Mouse (Mus musculus) CH12.LX (cell line): ENCODE measurements around the gene Cys1. TPM values are rescaled to one million over a fixed set of nuclear protein-coding genes. Genes with fewer than 3 reads are reported as not detected.

Experiments used
- DNase-seq: peaks from one replicate; pipeline ENCODE4 v3.0.0-alpha.2; 2013; ENCODE audit errors: extremely low read depth
- H3K27ac ChIP-seq: 2 replicates; pipeline ENCODE4 v1.5.1; 2012; ENCODE audit warnings: low read depth, mild to moderate bottlenecking, control low read depth, moderate library complexity; ENCODE audit not compliant: insufficient read depth
- H3K27me3 ChIP-seq: replicated peaks from 2 replicates; pipeline ENCODE3; 2012; ENCODE audit warnings: inconsistent platforms
- H3K36me3 ChIP-seq, 2 experiments: replicated peaks in 1 of 2; 2 replicates each; pipeline versions ENCODE3 to v1.6.1; 2012; ENCODE audit warnings: inconsistent platforms in 1 of 2, low read length in 1 of 2, mild to moderate bottlenecking in 1 of 2, mixed read lengths in 1 of 2, moderate library complexity in 1 of 2; ENCODE audit not compliant: control insufficient read depth in 1 of 2, insufficient read depth in 1 of 2
- H3K4me1 ChIP-seq, 2 experiments: 2 replicates each; pipeline ENCODE4 v1.6.1; 2012; ENCODE audit warnings: inconsistent platforms in 1 of 2, moderate library complexity in 1 of 2; ENCODE audit not compliant: insufficient read depth in 2 of 2, control insufficient read depth in 1 of 2
- H3K4me2 ChIP-seq: 2 replicates; pipeline ENCODE4 v1.6.1; 2012; ENCODE audit warnings: low read depth, mild to moderate bottlenecking, control low read depth; ENCODE audit not compliant: poor library complexity, insufficient read depth, severe bottlenecking
- H3K4me3 ChIP-seq, 3 experiments: fragments of 150-350 bp in 1 of 3; sonication (generic) in 1 of 3; replicated peaks in 1 of 3; 2 replicates each; pipeline versions ENCODE3 to v1.5.1; 2011 to 2012; ENCODE audit warnings: low read depth in 2 of 3, low read length in 2 of 3, mild to moderate bottlenecking in 2 of 3, moderate library complexity in 2 of 3, control low read depth in 1 of 3, improper control_type of control experiment in 1 of 3, inconsistent platforms in 1 of 3, mixed read lengths in 1 of 3; ENCODE audit not compliant: poor library complexity in 1 of 3
- H3K79me2 ChIP-seq: replicated peaks from 2 replicates; pipeline ENCODE4 v1.6.1; 2012; ENCODE audit warnings: mild to moderate bottlenecking, moderate library complexity; ENCODE audit not compliant: control insufficient read depth, poor library complexity, insufficient read depth, severe bottlenecking; ENCODE audit errors: extremely low read depth
- H3K9ac ChIP-seq: 2 replicates; pipeline ENCODE4 v1.6.1; 2012; ENCODE audit warnings: low read depth, mild to moderate bottlenecking, control low read depth, moderate library complexity; ENCODE audit not compliant: insufficient read depth
- H3K9me3 ChIP-seq: replicated peaks from 2 replicates; pipeline ENCODE3; 2012; ENCODE audit warnings: low read length, inconsistent platforms, mixed read lengths
- BHLHE40 ChIP-seq: IDR thresholded peaks from 2 replicates; pipeline ENCODE4 v1.6.1; 2011; ENCODE audit warnings: mild to moderate bottlenecking, low read depth, low read length, improper control_type of control experiment
- CHD2 ChIP-seq: IDR thresholded peaks from 2 replicates; pipeline ENCODE4 v1.6.1; 2011; ENCODE audit warnings: low read length, improper control_type of control experiment
- CTCF ChIP-seq, 2 experiments: IDR thresholded peaks in 1 of 2; conservative IDR thresholded peaks in 1 of 2; 2 replicates each; pipeline ENCODE4 v1.5.1; 2011 to 2012; ENCODE audit warnings: low read depth in 2 of 2, low read length in 2 of 2, improper control_type of control experiment in 1 of 2, inconsistent platforms in 1 of 2, mild to moderate bottlenecking in 1 of 2, moderate library complexity in 1 of 2
- E2F4 ChIP-seq: IDR thresholded peaks from 2 replicates; pipeline ENCODE4 v1.6.1; 2011; ENCODE audit warnings: low read depth, low read length, improper control_type of control experiment; ENCODE audit not compliant: insufficient replicate concordance
- EP300 ChIP-seq: IDR thresholded peaks from 2 replicates; pipeline ENCODE4 v1.6.1; 2011; ENCODE audit warnings: low read length, improper control_type of control experiment
- GABPA ChIP-seq: IDR thresholded peaks from 2 replicates; pipeline ENCODE4 v1.6.1; 2012; ENCODE audit warnings: low read depth, low read length, improper control_type of control experiment, inconsistent platforms; ENCODE audit not compliant: insufficient replicate concordance
- HCFC1 ChIP-seq: IDR thresholded peaks from 2 replicates; pipeline ENCODE4 v1.6.1; 2012; ENCODE audit warnings: low read depth, mild to moderate bottlenecking, inconsistent platforms, low read length, improper control_type of control experiment
- IRF4 ChIP-seq: IDR thresholded peaks from 2 replicates; pipeline ENCODE4 v1.6.1; 2014; ENCODE audit warnings: low read depth, mild to moderate bottlenecking, inconsistent platforms, low read length, improper control_type of control experiment
- JUN ChIP-seq: IDR thresholded peaks from 2 replicates; pipeline ENCODE4 v1.6.1; 2011; ENCODE audit warnings: low read depth, mild to moderate bottlenecking, low read length, improper control_type of control experiment, moderate library complexity; ENCODE audit not compliant: insufficient read depth
- MAZ ChIP-seq: IDR thresholded peaks from 2 replicates; pipeline ENCODE4 v1.6.1; 2012; ENCODE audit warnings: low read depth, mild to moderate bottlenecking, inconsistent platforms, low read length, improper control_type of control experiment, moderate library complexity
- MYC ChIP-seq: IDR thresholded peaks from 2 replicates; pipeline ENCODE4 v1.6.1; 2011; ENCODE audit warnings: low read depth, mild to moderate bottlenecking, improper control_type of control experiment, low read length
- POLR2AphosphoS2 ChIP-seq: IDR thresholded peaks from 2 replicates; pipeline ENCODE4 v1.6.1; 2011; ENCODE audit warnings: low read depth, low read length, improper control_type of control experiment
- RAD21 ChIP-seq: IDR thresholded peaks from 2 replicates; pipeline ENCODE4 v1.6.1; 2011; ENCODE audit warnings: low read depth, mild to moderate bottlenecking, low read length, improper control_type of control experiment, moderate library complexity
- RCOR1 ChIP-seq: conservative IDR thresholded peaks from 2 replicates; pipeline ENCODE4 v1.6.1; 2012; ENCODE audit warnings: low read depth, mild to moderate bottlenecking, inconsistent platforms, low read length, improper control_type of control experiment
- SIN3A ChIP-seq: IDR thresholded peaks from 2 replicates; pipeline ENCODE4 v1.6.1; 2012; ENCODE audit warnings: low read length, improper control_type of control experiment, inconsistent platforms
- SMC3 ChIP-seq: IDR thresholded peaks from 2 replicates; pipeline ENCODE4 v1.6.1; 2011; ENCODE audit warnings: low read depth, low read length, improper control_type of control experiment
- TCF12 ChIP-seq: IDR thresholded peaks from 2 replicates; pipeline ENCODE4 v1.6.1; 2014; ENCODE audit warnings: low read depth, mild to moderate bottlenecking, inconsistent platforms, low read length, improper control_type of control experiment
- USF1 ChIP-seq: IDR thresholded peaks from 2 replicates; pipeline ENCODE4 v1.6.1; 2014; ENCODE audit warnings: low read depth, mild to moderate bottlenecking, inconsistent platforms, low read length, improper control_type of control experiment
- ZC3H11A ChIP-seq: IDR thresholded peaks from 2 replicates; pipeline ENCODE4 v1.6.1; 2012; ENCODE audit warnings: low read depth, mild to moderate bottlenecking, inconsistent platforms, low read length, improper control_type of control experiment
- ZKSCAN1 ChIP-seq: IDR thresholded peaks from 2 replicates; pipeline ENCODE4 v1.6.1; 2012; ENCODE audit warnings: low read depth, inconsistent platforms, low read length, improper control_type of control experiment, borderline replicate concordance
- ZMIZ1 ChIP-seq: IDR thresholded peaks from 2 replicates; pipeline ENCODE4 v1.6.1; 2012; ENCODE audit warnings: low read depth, mild to moderate bottlenecking, inconsistent platforms, low read length, improper control_type of control experiment
- dilution Hi-C: fragments of 300-500 bp; cut with MboI; formaldehyde crosslinking; loops from 2 replicates; pipeline ENCODE4 v1.14.3; 2020; ENCODE audit warnings: low sequenced_read_pairs; ENCODE audit not compliant: extremely low pct_unique_long_range_greater_than_20kb, extremely low pct_ligation_motif_present
- in situ Hi-C: fragments of 300-500 bp; cut with MboI; formaldehyde crosslinking; loops from 3 replicates; pipeline ENCODE4 v1.14.3; 2019; ENCODE audit warnings: low sequenced_read_pairs, low pct_ligation_motif_present, low pct_unique_long_range_greater_than_20kb, mixed read lengths
- polyA plus RNA-seq: library from polyadenylated mRNA; unstranded; fragments of >175 nt; gene quantifications from 2 replicates; pipeline ENCODE4 v1.2.1, GENCODE M21; 2012; ENCODE audit warnings: low read depth; ENCODE audit not compliant: insufficient read length
- total RNA-seq, 2 experiments: library from RNA; depleted of rRNA; stranded (reverse); fragments of 300-350 nt in 1 of 2; fragments of >200 nt in 1 of 2; gene quantifications; 2 replicates each; pipeline ENCODE4 v1.2.3; 2012 to 2014

Cys1 gene
- total and polyA plus RNA-seq, 3 experiments, result not detected

GRCm38 (mm10) chr12:24683461-24683860, 1.8 kb upstream of the Cys1 start:
- Histone ChIP-seq H3K27ac (no peak overlapping the region), H3K36me3 (no peaks in the 10 kb centered on the region), H3K4me3 (no peak overlapping the region), H3K9ac (no peak overlapping the region), H3K4me2 (no peak overlapping the region), H3K79me2 (no peaks in the 10 kb centered on the region), H3K27me3 (no peaks in the 10 kb centered on the region), H3K4me1 (no peaks in the 10 kb centered on the region), H3K9me3 (no peaks in the 10 kb centered on the region)
- in situ Hi-C loops (no loop called here), dilution Hi-C loops (no loop called here)
- TF ChIP-seq RCOR1 (no peak), IRF4 (no peak), SIN3A (no peak), CHD2 (no peak), POLR2AphosphoS2 (no peak), E2F4 (no peak), HCFC1 (no peak), ZKSCAN1 (no peak), GABPA (no peak), MAZ (no peak), ZC3H11A (no peak), TCF12 (no peak), CTCF (conservative IDR thresholded peaks at IDR 0.05 in 1 of 2, IDR thresholded peaks at IDR 0.05 in 1 of 2; ENCODE audit: low read depth in 2 of 2, low read length in 2 of 2) (no peak)
- no peak for DNase-seq

DNA sequence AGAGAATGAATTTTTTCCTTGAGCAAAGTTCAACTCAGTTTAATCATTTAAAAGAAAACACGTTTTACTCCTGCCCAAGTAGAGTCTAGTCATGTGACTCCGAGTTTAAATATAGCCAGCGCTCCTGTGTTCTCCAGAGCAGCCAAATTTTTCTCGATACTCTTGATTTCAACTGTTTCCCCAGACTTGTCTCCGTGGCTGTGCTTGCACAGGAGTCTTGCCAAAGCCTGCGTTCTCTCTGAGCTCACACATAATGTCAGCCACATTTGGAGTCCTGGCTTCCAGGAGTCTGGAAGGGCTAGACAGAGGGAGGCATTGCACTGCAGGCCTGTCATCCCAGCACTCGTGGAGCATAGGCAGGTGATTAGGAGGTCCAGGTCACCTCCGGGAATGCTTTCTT, 950 bp upstream of the Cys1 start:
- in situ Hi-C loops, result no loop called here
- no peak overlapping the region for H3K4me3 ChIP-seq
- H3K4me1 ChIP-seq, result no peaks in the 10 kb centered on the region
- no peak for DNase-seq
- H3K9ac ChIP-seq, result no peak overlapping the region
- no peaks in the 10 kb centered on the region for H3K27me3 ChIP-seq
- H3K27ac ChIP-seq, result no peak overlapping the region
- no peak overlapping the region for H3K4me2 ChIP-seq
- H3K36me3 ChIP-seq, result no peaks in the 10 kb centered on the region
- H3K79me2 ChIP-seq, result no peaks in the 10 kb centered on the region
- dilution Hi-C loops, result no loop called here
- TF ChIP-seq MYC (no peak), SIN3A (no peak), BHLHE40 (no peak), ZMIZ1 (no peak), USF1 (no peak), JUN (no peak), RAD21 (no peak), EP300 (no peak), IRF4 (no peak), SMC3 (no peak)
- H3K9me3 ChIP-seq, result no peaks in the 10 kb centered on the region
